Mouse (Mus musculus) embryonic fibroblast, embryonic 13.5 days (primary cell): ENCODE data around the gene Amer2.

ENCODE experiments used
- CTCF ChIP-seq: IDR thresholded peaks from 2 replicates; pipeline ENCODE4 v1.5.1; 2011; ENCODE audit warnings: mild to moderate bottlenecking, control low read depth, low read length, moderate library complexity, borderline replicate concordance; ENCODE audit not compliant: insufficient read depth
- POLR2A ChIP-seq: IDR thresholded peaks from 2 replicates; pipeline ENCODE4 v1.6.1; 2011; ENCODE audit warnings: low read depth, mild to moderate bottlenecking, control low read depth, low read length, moderate library complexity

DNA sequence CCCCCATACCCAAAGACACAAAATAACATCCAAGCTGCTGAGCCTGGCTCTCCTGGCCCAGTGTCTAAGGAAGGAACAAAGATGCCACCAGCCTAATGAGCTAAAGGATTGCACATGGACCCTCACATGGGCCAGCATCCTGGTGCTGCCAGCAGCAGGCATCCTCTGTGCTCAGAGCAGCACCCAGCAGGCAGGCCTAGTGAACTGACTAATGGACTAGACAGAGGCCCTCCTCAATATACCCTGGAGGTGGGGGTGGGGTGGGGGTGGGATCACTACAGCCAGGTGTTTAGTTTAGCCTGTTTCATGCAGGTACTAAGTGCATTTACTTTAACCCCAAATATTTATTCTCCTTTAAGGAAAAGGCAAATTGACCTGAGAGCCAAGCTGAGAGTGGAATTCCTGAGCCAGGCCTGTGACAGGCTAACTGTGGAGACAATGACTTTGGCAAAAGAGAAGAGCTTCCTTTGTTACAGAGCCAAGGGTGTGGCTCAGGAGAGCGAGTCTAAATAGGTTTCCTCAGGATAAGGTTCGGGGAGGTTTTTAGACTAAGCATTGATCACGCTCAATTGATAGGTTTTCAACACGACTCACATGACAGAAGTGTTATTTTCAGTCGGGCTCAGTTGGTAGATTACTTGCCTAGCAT, 3.3 kb upstream of the Amer2 start:
- TF ChIP-seq CTCF (no peak), POLR2A (no peak)
